Mouse (Mus musculus): ENCODE measurements around the gene Sh3gl2. TPM values are rescaled to one million over a fixed set of nuclear protein-coding genes. Genes with fewer than 3 reads are reported as not detected.

Gene Sh3gl2
- polyA plus RNA-seq, 1 experiment, result 0.28 TPM

DNA sequence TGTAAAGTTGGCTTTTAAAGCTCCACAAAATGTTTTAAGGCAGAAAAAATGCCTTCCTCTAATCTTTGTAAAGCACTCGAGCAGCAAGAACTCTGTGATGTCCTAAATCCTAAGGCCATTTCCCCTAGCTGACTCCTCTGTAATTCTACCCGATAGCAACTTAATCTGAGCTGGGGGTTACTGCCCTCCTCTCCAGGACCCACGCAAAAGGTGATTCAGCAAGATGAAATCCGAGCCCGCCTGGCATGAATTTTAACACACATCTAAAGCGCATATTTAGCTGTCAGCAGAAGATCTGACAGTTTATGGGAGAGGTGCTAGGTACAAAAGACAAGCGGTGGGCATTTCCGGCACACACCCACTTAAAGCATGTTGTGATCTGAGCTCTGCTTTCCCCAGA is 229.8 kb downstream of the Sh3gl2 start:
- no peak for TF ChIP-seq POLR2A (IDR thresholded peaks at IDR 0.05; ENCODE audit: low read depth, low read length)
- no peak for TF ChIP-seq CTCF (IDR thresholded peaks at IDR 0.05; ENCODE audit: borderline replicate concordance, insufficient read depth, low read length)
- Histone ChIP-seq H3K4me1 (ENCODE audit: control insufficient read depth, insufficient read depth, low read length) (peaks cover 4% of the 10 kb centered on the region; the same call in 1 of the 2 replicates), H3K27ac (ENCODE audit: insufficient read depth, low read length) (no peak overlapping the region), H3K4me3 (ENCODE audit: insufficient read depth, low read length) (no peak overlapping the region)

- Histone ChIP-seq H3K4me3 (ENCODE audit: insufficient read depth, low read length) (no peak overlapping the region), H3K27ac (ENCODE audit: insufficient read depth, low read length) (no peak overlapping the region), H3K4me1 (ENCODE audit: control insufficient read depth, insufficient read depth, low read length) (peaks cover 4% of the 10 kb centered on the region; the same call in 1 of the 2 replicates)
- no peak for TF ChIP-seq POLR2A (IDR thresholded peaks at IDR 0.05; ENCODE audit: low read depth, low read length)
- TF ChIP-seq CTCF (IDR thresholded peaks at IDR 0.05; ENCODE audit: borderline replicate concordance, insufficient read depth, low read length), result no peak
Observed at GRCm38 (mm10) chr4:85438813-85439212, 233.9 kb downstream of the Sh3gl2 start.

GRCm38 (mm10) chr4:85483586-85483985 is 278.7 kb downstream of the Sh3gl2 start:
- no peak for TF ChIP-seq CTCF (IDR thresholded peaks at IDR 0.05; ENCODE audit: borderline replicate concordance, insufficient read depth, low read length)
- no peak for TF ChIP-seq POLR2A (IDR thresholded peaks at IDR 0.05; ENCODE audit: low read depth, low read length)
- Histone ChIP-seq H3K27ac (ENCODE audit: insufficient read depth, low read length) (no peak overlapping the region), H3K4me1 (ENCODE audit: control insufficient read depth, insufficient read depth, low read length) (no peaks in the 10 kb centered on the region; the same call in none of the 2 replicates), H3K4me3 (ENCODE audit: insufficient read depth, low read length) (no peak overlapping the region)

DNA sequence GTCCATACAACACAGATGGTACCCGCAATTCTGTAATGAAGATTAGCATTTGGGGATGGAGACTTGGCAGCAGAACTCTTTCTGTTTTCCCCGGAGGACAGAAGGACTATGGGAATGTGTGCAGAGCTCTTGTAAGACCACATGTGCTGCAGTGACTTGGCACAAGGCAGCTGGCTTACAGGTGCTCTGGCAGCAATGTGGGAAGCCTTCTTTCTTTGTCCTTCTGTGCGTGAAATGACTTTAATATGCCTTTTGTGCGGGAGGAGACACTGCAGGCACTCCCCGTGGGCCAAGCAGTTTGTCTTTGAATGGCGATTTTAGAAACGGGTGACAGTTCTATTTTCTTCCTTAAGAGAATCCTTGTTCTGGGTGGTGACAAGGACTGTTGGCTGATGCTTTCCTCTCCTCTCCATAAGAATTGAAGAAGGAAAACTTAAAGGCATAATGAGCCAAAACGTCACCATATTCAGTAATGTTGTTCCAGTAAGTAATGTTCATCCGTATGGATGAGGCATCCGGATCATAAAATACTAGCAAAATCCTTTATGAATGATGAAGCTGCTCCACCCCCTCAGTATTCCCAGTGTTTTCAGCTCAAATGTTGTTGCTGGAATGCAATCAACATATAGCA is 281.5 kb downstream of the Sh3gl2 start:
- no peaks in the 10 kb centered on the region; the same call in none of the 2 replicates for H3K4me1 ChIP-seq (ENCODE audit: control insufficient read depth, insufficient read depth, low read length)
- no peak for TF ChIP-seq POLR2A (IDR thresholded peaks at IDR 0.05; ENCODE audit: low read depth, low read length)
- no peak for TF ChIP-seq CTCF (IDR thresholded peaks at IDR 0.05; ENCODE audit: borderline replicate concordance, insufficient read depth, low read length)
- H3K4me3 ChIP-seq (ENCODE audit: insufficient read depth, low read length), result no peak overlapping the region
- H3K27ac ChIP-seq (ENCODE audit: insufficient read depth, low read length), result peak overlapping the region; percentile 61; the same call in 1 of the 2 replicates

DNA sequence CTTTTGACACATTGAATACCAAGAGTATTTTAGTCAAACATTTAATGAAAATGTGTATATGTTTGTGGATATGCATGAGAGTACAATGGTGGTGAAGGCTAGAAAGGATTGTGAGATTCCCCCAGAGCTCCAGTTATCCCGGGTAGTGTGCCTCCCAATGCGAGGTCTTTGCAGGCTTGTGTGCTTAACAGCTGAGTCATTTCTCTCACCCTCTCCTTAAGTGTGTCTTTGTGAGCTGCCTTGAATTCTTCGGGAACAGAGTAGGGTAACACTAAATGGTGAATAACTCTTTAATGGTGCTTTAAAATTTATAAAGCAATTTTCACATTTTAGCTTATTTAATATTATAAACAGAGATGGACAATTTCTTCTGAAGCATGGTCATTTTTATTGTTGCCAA is 300.8 kb downstream of the Sh3gl2 start:
- TF ChIP-seq POLR2A (IDR thresholded peaks at IDR 0.05; ENCODE audit: low read depth, low read length) (no peak), CTCF (IDR thresholded peaks at IDR 0.05; ENCODE audit: borderline replicate concordance, insufficient read depth, low read length) (no peak)
- Histone ChIP-seq H3K4me3 (ENCODE audit: insufficient read depth, low read length) (no peak overlapping the region), H3K27ac (ENCODE audit: insufficient read depth, low read length) (no peak overlapping the region), H3K4me1 (ENCODE audit: control insufficient read depth, insufficient read depth, low read length) (peaks cover 2% of the 10 kb centered on the region; the same call in 1 of the 2 replicates)

DNA sequence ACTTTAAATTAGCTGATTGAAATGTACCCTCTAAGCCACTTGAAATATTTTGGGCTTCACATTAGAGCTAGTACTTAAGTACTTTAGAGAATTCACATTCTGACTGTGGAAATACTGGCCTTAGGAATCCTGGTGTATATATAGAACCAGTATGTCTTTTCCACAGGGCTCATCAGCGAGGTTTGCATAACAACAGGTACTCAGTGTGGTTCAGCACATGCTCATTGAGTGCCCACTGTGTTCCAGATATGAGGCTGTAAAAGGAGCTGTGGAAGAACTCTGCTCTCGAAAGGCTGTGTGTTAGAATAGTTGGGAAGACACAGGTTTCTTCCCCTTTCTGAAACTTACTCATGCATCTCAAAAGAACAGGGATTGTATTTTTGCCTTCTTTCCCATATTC is 302.1 kb downstream of the Sh3gl2 start:
- H3K4me1 ChIP-seq (ENCODE audit: control insufficient read depth, insufficient read depth, low read length), result peaks cover 2% of the 10 kb centered on the region; the same call in 1 of the 2 replicates
- TF ChIP-seq POLR2A (IDR thresholded peaks at IDR 0.05; ENCODE audit: low read depth, low read length) (no peak), CTCF (IDR thresholded peaks at IDR 0.05; ENCODE audit: borderline replicate concordance, insufficient read depth, low read length) (no peak)
- H3K4me3 ChIP-seq (ENCODE audit: insufficient read depth, low read length), result no peak overlapping the region
- H3K27ac ChIP-seq (ENCODE audit: insufficient read depth, low read length), result no peak overlapping the region

GRCm38 (mm10) chr4:85507491-85507890 is 302.6 kb downstream of the Sh3gl2 start:
- H3K4me3 ChIP-seq (ENCODE audit: insufficient read depth, low read length), result no peak overlapping the region
- H3K27ac ChIP-seq (ENCODE audit: insufficient read depth, low read length), result no peak overlapping the region
- H3K4me1 ChIP-seq (ENCODE audit: control insufficient read depth, insufficient read depth, low read length), result peaks cover 2% of the 10 kb centered on the region; the same call in 1 of the 2 replicates
- TF ChIP-seq POLR2A (IDR thresholded peaks at IDR 0.05; ENCODE audit: low read depth, low read length) (no peak), CTCF (IDR thresholded peaks at IDR 0.05; ENCODE audit: borderline replicate concordance, insufficient read depth, low read length) (no peak)

GRCm38 (mm10) chr4:85513288-85513687 is 308.4 kb downstream of the Sh3gl2 start:
- H3K27ac ChIP-seq (ENCODE audit: insufficient read depth, low read length), result no peak overlapping the region
- H3K4me3 ChIP-seq (ENCODE audit: insufficient read depth, low read length), result no peak overlapping the region
- TF ChIP-seq CTCF (IDR thresholded peaks at IDR 0.05; ENCODE audit: borderline replicate concordance, insufficient read depth, low read length), result no peak
- no peak for TF ChIP-seq POLR2A (IDR thresholded peaks at IDR 0.05; ENCODE audit: low read depth, low read length)

DNA sequence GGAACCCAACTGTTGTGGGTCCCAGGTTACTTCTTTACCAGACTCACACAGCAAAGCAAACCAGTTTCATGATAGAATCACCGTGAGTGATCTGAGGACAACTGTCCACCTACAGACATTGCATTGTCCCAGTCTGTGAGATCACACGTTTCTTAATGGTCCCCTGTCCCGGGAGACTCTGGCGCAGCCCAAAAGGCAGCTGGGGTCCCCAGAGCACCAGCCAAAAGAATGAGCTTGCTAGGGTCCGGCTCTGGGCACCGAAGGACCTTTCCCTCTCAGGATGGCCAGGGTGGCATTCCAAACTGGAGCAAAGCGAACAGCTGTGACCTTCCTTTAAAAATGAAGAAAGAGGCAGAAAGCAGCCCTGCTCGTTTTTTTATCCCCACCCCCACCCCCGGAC is 308.9 kb downstream of the Sh3gl2 start, which contains the start of gene Adamtsl1:
Gene Adamtsl1, plus strand, starts transcription at position 381 of the 400 bp plus-strand sequence.
- TF ChIP-seq POLR2A (IDR thresholded peaks at IDR 0.05; ENCODE audit: low read depth, low read length) (no peak), CTCF (IDR thresholded peaks at IDR 0.05; ENCODE audit: borderline replicate concordance, insufficient read depth, low read length) (no peak)
- Histone ChIP-seq H3K4me3 (ENCODE audit: insufficient read depth, low read length) (peak within 1 kb of the TSS; percentile 44), H3K27ac (ENCODE audit: insufficient read depth, low read length) (no peak within 1 kb of the TSS), H3K4me1 (ENCODE audit: control insufficient read depth, insufficient read depth, low read length) (no peaks in the 10 kb centered on the region)

More at GRCm38 (mm10) chr4:85513288-85513687, 308.4 kb downstream of the Sh3gl2 start:
- H3K4me1 ChIP-seq (ENCODE audit: control insufficient read depth, insufficient read depth, low read length), result no peaks in the 10 kb centered on the region

DNA sequence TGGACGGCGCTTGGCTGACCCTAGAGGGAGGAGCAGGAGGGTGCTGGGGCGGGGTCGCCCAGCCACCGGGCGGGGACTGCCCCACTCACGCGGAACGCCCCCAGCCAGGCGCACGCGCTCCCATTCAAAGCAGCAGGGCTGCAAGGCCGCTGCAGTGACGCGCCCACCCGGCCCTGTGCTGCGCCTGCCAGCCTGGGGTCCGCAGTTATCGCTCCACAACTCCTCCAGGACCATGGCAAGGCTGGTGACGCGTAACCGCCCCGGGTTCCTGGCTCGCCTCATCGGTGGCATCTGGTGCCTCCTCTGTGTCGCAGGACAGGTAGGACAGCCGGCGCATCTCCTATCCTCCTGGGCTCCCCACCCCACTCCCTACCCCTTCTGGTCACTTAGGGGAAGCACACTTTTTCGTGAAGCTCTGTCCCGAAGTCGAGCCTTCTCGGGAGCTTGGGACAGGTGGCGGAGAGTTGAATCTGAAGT is 309.3 kb downstream of the Sh3gl2 start:
- TF ChIP-seq POLR2A (IDR thresholded peaks at IDR 0.05; ENCODE audit: low read depth, low read length), result no peak
- no peak for TF ChIP-seq CTCF (IDR thresholded peaks at IDR 0.05; ENCODE audit: borderline replicate concordance, insufficient read depth, low read length)
- Histone ChIP-seq H3K4me1 (ENCODE audit: control insufficient read depth, insufficient read depth, low read length) (no peaks in the 10 kb centered on the region), H3K4me3 (ENCODE audit: insufficient read depth, low read length) (peak overlapping the region; percentile 44), H3K27ac (ENCODE audit: insufficient read depth, low read length) (no peak overlapping the region)
